Mouse (Mus musculus): ENCODE measurements at regions not wholly inside any gene's neighbourhood (a gene's known extent, or its start where the extent isn't known, plus 50 kb on each side); places are given as distances from the start of the nearest gene placed in this dataset.
"Not testable (repeated sequence)": the region's sequence is repeated elsewhere in the genome, so short reads cannot be mapped to it uniquely, and the experiment has no call there.

- H3K36me3 ChIP-seq: no peaks in the 10 kb centered on the region
- peaks cover 6% of the 10 kb centered on the region for H3K4me1 ChIP-seq (replicated peaks)
- H3K9ac ChIP-seq: peak overlapping the region; percentile 25; the same call in 1 of the 2 replicates
- 0 out of 2 replicates have a peak, but pooled peaks cover 5% of the 10 kb centered on the region for H3K27me3 ChIP-seq (replicated peaks)
- WGBS: 7% methylated on average over 20 of the region's 20 CpGs
- no peak overlapping the region for H3K4me3 ChIP-seq
- H3K4me2 ChIP-seq: peak overlapping the region; percentile 53
- ATAC-seq (ENCODE audit: insufficient number of reproducible peaks, low FRiP score): peak; percentile 64
- no peaks in the 10 kb centered on the region for H3K9me3 ChIP-seq (replicated peaks)
- no peak overlapping the region for H3K27ac ChIP-seq (ENCODE audit: poor library complexity, severe bottlenecking)
These were observed 128.9 kb downstream of the Dll1 start for GRCm38 (mm10) chr17:15247546-15248416.

DNA sequence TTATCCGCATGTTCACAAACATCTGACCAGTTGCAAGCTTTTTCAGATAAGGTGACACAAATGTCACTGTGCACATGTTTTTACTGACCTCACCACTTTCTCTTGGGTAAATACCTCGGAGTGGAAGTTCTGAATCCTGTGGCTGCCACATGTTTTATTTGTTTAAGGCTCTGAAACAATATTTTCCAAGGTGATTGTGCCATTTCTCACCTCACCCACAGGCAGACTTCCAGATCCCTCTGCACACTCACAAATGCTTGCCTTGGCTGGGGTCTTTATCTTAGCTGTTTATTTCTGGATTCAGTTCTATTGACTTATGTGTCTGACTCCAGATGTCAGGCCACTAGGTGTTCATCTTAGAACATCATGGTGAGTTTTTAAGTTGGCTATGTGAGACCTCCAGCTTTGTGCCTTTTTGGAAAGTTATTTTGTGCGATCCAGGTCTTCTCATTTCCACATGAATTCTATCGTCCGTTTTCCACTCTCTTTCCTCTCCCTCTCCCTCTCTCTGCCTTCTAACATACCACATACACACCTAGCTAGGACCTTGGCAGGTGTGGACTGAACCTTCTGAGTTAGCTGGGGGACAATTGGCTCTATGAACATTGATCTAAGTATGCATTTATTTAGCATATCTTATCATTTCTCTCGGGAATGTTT, 133.6 kb downstream of the Dll1 start:
- WGBS: 65% methylated on average over 6 of the region's 6 CpGs
- Histone ChIP-seq H3K4me2 (no peak overlapping the region), H3K36me3 (no peaks in the 10 kb centered on the region), H3K9me3 (replicated peaks) (no peaks in the 10 kb centered on the region), H3K4me3 (no peak overlapping the region), H3K4me1 (replicated peaks) (peaks cover 4% of the 10 kb centered on the region), H3K27me3 (replicated peaks) (peaks cover 23% of the 10 kb centered on the region; the same call in 1 of the 2 replicates), H3K27ac (ENCODE audit: poor library complexity, severe bottlenecking) (no peak overlapping the region), H3K9ac (no peak overlapping the region)
- ATAC-seq (ENCODE audit: insufficient number of reproducible peaks, low FRiP score): no peak

DNA sequence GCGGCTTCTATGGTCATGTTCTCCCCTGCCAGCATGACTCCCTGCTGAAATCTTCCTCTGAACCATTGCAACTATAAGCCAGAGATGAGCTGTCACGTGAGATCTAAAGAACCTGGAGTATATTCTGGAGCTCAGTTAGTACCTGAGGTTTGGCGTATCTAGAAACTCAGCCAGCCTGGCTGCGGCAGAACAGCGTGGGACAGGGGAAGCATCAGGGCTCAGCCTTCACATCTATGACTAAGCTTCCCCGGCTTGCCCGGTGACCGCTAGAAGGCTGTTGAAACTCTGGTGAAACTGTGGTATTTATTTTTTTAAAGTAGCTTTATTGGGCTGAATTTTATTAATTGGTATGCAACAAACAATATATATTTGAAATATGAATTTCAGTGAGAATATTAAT, 134.3 kb downstream of the Dll1 start:
- WGBS: 75% methylated on average over 8 of the region's 8 CpGs
- no peak for ATAC-seq (ENCODE audit: insufficient number of reproducible peaks, low FRiP score)
- Histone ChIP-seq H3K4me1 (replicated peaks) (no peaks in the 10 kb centered on the region), H3K4me3 (no peak overlapping the region), H3K27me3 (replicated peaks) (peaks cover 26% of the 10 kb centered on the region; the same call in 1 of the 2 replicates), H3K9ac (no peak overlapping the region), H3K9me3 (replicated peaks) (no peaks in the 10 kb centered on the region), H3K4me2 (no peak overlapping the region), H3K27ac (ENCODE audit: poor library complexity, severe bottlenecking) (no peak overlapping the region), H3K36me3 (no peaks in the 10 kb centered on the region)

- WGBS: 82% methylated on average over 1 of the region's 1 CpGs
- Histone ChIP-seq H3K27ac (ENCODE audit: poor library complexity, severe bottlenecking) (no peak overlapping the region), H3K36me3 (no peaks in the 10 kb centered on the region)
These were observed 135.2 kb downstream of the Dll1 start for GRCm38 (mm10) chr17:15241491-15241890.

DNA sequence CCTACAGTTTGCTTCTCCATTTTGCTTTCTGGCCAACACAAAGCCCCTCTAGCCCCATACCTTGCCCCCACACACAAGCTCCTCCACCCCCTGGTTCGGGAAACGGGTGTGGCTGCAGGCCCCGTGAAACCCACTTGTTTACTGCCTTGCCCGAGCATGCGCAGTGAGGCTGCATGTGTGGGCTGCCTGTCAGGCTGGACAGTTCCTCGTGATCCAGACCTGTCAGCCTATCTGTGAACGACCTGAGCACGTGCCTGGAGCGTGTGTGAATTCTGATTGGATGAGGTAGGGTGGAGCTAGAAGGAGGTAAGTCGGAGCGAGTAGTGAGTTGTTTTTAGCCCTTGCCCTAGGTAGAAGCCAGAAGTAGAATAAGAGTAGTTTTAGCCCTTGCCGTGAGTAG, 136.0 kb downstream of the Dll1 start:
- H3K4me2 ChIP-seq; H3K4me3 ChIP-seq; H3K36me3 ChIP-seq; ATAC-seq (ENCODE audit: insufficient number of reproducible peaks, low FRiP score); H3K9ac ChIP-seq; H3K27ac ChIP-seq (ENCODE audit: poor library complexity, severe bottlenecking); H3K9me3 ChIP-seq (replicated peaks); H3K4me1 ChIP-seq (replicated peaks): not testable (repeated sequence)
- H3K27me3 ChIP-seq (replicated peaks): peaks cover 22% of the 10 kb centered on the region; the same call in 1 of the 2 replicates
- WGBS: 65% methylated on average over 12 of the region's 12 CpGs

More at GRCm38 (mm10) chr17:15241491-15241890, 135.2 kb downstream of the Dll1 start:
- Histone ChIP-seq H3K4me3 (no peak overlapping the region), H3K27me3 (replicated peaks) (peaks cover 22% of the 10 kb centered on the region; the same call in 1 of the 2 replicates), H3K4me2 (no peak overlapping the region), H3K4me1 (replicated peaks) (no peaks in the 10 kb centered on the region), H3K9ac (no peak overlapping the region), H3K9me3 (replicated peaks) (no peaks in the 10 kb centered on the region)
- no peak for ATAC-seq (ENCODE audit: insufficient number of reproducible peaks, low FRiP score)

GRCm38 (mm10) chr17:15240011-15240410, 136.7 kb downstream of the Dll1 start:
- Histone ChIP-seq H3K4me3 (no peak overlapping the region), H3K4me2 (no peak overlapping the region), H3K36me3 (no peaks in the 10 kb centered on the region), H3K9me3 (replicated peaks) (no peaks in the 10 kb centered on the region), H3K4me1 (replicated peaks) (no peaks in the 10 kb centered on the region), H3K9ac (no peak overlapping the region), H3K27me3 (replicated peaks) (peaks cover 27% of the 10 kb centered on the region; the same call in 1 of the 2 replicates), H3K27ac (ENCODE audit: poor library complexity, severe bottlenecking) (no peak overlapping the region)
- ATAC-seq (ENCODE audit: insufficient number of reproducible peaks, low FRiP score): no peak
- WGBS: 91% methylated on average over 7 of the region's 7 CpGs

- H3K36me3 ChIP-seq: no peaks in the 10 kb centered on the region
- no peak for ATAC-seq (ENCODE audit: insufficient number of reproducible peaks, low FRiP score)
- WGBS: 75% methylated on average over 6 of the region's 6 CpGs
These were observed 141.6 kb downstream of the Dll1 start for GRCm38 (mm10) chr17:15235041-15235440.

GRCm38 (mm10) chr17:15231175-15231574, 145.5 kb downstream of the Dll1 start:
- 47% methylated on average over 5 of the region's 5 CpGs for WGBS
- peaks cover 3% of the 10 kb centered on the region; the same call in 1 of the 2 replicates for H3K4me1 ChIP-seq (replicated peaks)

More at GRCm38 (mm10) chr17:15235041-15235440, 141.6 kb downstream of the Dll1 start:
- Histone ChIP-seq H3K4me1 (replicated peaks) (peaks cover 3% of the 10 kb centered on the region; the same call in 1 of the 2 replicates), H3K27me3 (replicated peaks) (peaks cover 26% of the 10 kb centered on the region; the same call in 1 of the 2 replicates), H3K9ac (no peak overlapping the region), H3K4me2 (no peak overlapping the region), H3K9me3 (replicated peaks) (no peaks in the 10 kb centered on the region), H3K27ac (ENCODE audit: poor library complexity, severe bottlenecking) (no peak overlapping the region), H3K4me3 (no peak overlapping the region)

DNA sequence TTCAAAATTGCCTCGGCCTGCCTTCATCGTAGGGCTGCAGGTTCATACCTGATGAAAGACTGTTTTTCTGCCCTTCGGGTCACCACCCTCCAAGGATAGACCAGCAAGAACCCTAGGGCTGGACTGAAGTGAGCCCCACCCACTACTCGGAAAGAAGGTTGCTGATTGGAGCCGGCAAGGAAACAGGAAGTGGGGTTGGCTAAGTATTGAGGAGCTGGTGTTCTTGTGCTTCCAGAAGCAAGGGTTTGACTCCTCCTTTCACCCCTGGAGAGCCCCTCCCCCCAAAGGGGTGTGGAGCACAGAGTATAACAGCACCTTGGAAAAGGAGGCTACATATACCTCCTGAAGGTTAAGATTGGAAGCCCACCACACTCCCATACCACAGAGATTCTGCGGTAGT, 147.5 kb downstream of the Dll1 start:
- Histone ChIP-seq H3K4me2 (no peak overlapping the region), H3K9ac (no peak overlapping the region), H3K27me3 (replicated peaks) (peaks cover 17% of the 10 kb centered on the region; the same call in 1 of the 2 replicates), H3K36me3 (no peaks in the 10 kb centered on the region), H3K4me1 (replicated peaks) (peaks cover 3% of the 10 kb centered on the region; the same call in 1 of the 2 replicates), H3K27ac (ENCODE audit: poor library complexity, severe bottlenecking) (no peak overlapping the region), H3K9me3 (replicated peaks) (no peaks in the 10 kb centered on the region), H3K4me3 (no peak overlapping the region)
- WGBS: 76% methylated on average over 6 of the region's 6 CpGs
- ATAC-seq (ENCODE audit: insufficient number of reproducible peaks, low FRiP score): no peak

More at GRCm38 (mm10) chr17:15231175-15231574, 145.5 kb downstream of the Dll1 start:
- no peaks in the 10 kb centered on the region for H3K36me3 ChIP-seq
- no peak overlapping the region for H3K4me3 ChIP-seq
- H3K9ac ChIP-seq: no peak overlapping the region
- H3K9me3 ChIP-seq (replicated peaks): no peaks in the 10 kb centered on the region
- H3K4me2 ChIP-seq: no peak overlapping the region
- H3K27ac ChIP-seq (ENCODE audit: poor library complexity, severe bottlenecking): no peak overlapping the region
- H3K27me3 ChIP-seq (replicated peaks): 0 out of 2 replicates have a peak, but pooled peaks cover 12% of the 10 kb centered on the region
- ATAC-seq (ENCODE audit: insufficient number of reproducible peaks, low FRiP score): no peak

GRCm38 (mm10) chr17:15228077-15228476, 148.6 kb downstream of the Dll1 start:
- no peaks in the 10 kb centered on the region for H3K36me3 ChIP-seq
- H3K4me1 ChIP-seq (replicated peaks): peaks cover 3% of the 10 kb centered on the region; the same call in 1 of the 2 replicates
- 71% methylated on average over 8 of the region's 8 CpGs for whole genome bisulfite sequencing
- H3K4me3 ChIP-seq: no peak overlapping the region
- no peaks in the 10 kb centered on the region for H3K9me3 ChIP-seq (replicated peaks)
- H3K4me2 ChIP-seq: no peak overlapping the region
- H3K9ac ChIP-seq: no peak overlapping the region
- ATAC-seq (ENCODE audit: insufficient number of reproducible peaks, low FRiP score): no peak
- no peak overlapping the region for H3K27ac ChIP-seq (ENCODE audit: poor library complexity, severe bottlenecking)
- peaks cover 21% of the 10 kb centered on the region for H3K27me3 ChIP-seq (replicated peaks)

DNA sequence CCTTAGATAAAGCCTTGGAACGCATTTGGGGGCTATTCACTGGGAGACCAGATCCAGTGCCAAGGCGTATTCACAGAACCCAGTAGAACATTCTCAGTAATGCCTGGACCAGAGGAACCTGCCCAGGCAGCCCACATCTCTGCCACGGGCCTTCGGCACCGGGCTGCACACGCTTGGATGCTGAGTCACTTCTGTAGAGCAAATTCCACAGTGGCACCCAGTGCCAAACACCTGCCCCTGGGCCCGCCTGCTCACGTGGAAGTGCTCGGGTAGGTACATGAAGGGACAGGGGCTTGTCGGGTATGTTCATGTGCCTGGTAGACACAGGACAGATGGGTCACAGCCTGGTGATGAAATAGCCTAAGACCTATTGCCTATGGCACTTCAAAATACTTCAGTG, 152.8 kb downstream of the Dll1 start:
- H3K4me1 ChIP-seq (replicated peaks): no peaks in the 10 kb centered on the region

More for the DNA sequence above, 152.8 kb downstream of the Dll1 start:
- Histone ChIP-seq H3K36me3 (no peaks in the 10 kb centered on the region), H3K4me2 (no peak overlapping the region), H3K27me3 (replicated peaks) (peaks cover 28% of the 10 kb centered on the region), H3K27ac (ENCODE audit: poor library complexity, severe bottlenecking) (no peak overlapping the region), H3K9me3 (replicated peaks) (no peaks in the 10 kb centered on the region), H3K9ac (no peak overlapping the region), H3K4me3 (no peak overlapping the region)
- 86% methylated on average over 10 of the region's 10 CpGs for WGBS
- no peak for ATAC-seq (ENCODE audit: insufficient number of reproducible peaks, low FRiP score)
